Mouse (Mus musculus) layer of hippocampus, postnatal 14 days (tissue): ENCODE data around the gene Anapc1. TPM values are rescaled to one million over a fixed set of nuclear protein-coding genes. Genes with fewer than 3 reads are reported as not detected.

Source experiments
- DNase-seq, 2 experiments: peaks; one replicate each; pipeline ENCODE4 v3.0.0; 2021 to 2022; ENCODE audit warnings: low spot score in 2 of 2, mixed read lengths in 1 of 2
- long read RNA-seq, 2 experiments: library from polyadenylated mRNA; stranded (forward); transcript quantifications; one replicate each; pipeline ENCODE4 v2.0.0; 2021
- total RNA-seq, 2 experiments: library from RNA; stranded (reverse); gene quantifications; 2 replicates each; pipeline ENCODE4 v1.2.3; 2021

The Anapc1 gene
- 10 to 100 TPM; 70.0 to 70.5 TPM for total RNA-seq
- long read RNA-seq, experiment 1, full-length matches to known transcripts: 3 of 12 reads
- long read RNA-seq, experiment 1, partial matches to known transcripts: 3 of 12 reads
- long read RNA-seq, experiment 1, other reads (novel, unspliced or antisense): 6 of 12 reads
- long read RNA-seq, experiment 2, full-length matches to known transcripts: 1 of 8 reads
- long read RNA-seq, experiment 2, partial matches to known transcripts: 4 of 8 reads
- long read RNA-seq, experiment 2, other reads (novel, unspliced or antisense): 3 of 8 reads

GRCm38 (mm10) chr2:128686921-128687557 is at the start of gene Anapc1:
Gene Anapc1, minus strand, starts transcription at chr2:128687391.
- DNase-seq: peak; percentile 86 to 91

GRCm38 (mm10) chr2:128735089-128735488 is 47.9 kb upstream of the Anapc1 start:
- DNase-seq: no peak

GRCm38 (mm10) chr2:128731951-128732350 is 44.8 kb upstream of the Anapc1 start:
- DNase-seq: no peak

GRCm38 (mm10) chr2:128731514-128731913 is 44.3 kb upstream of the Anapc1 start:
- no peak for DNase-seq

- no peak for DNase-seq
These were observed 42.0 kb upstream of the Anapc1 start for GRCm38 (mm10) chr2:128729141-128729540.

GRCm38 (mm10) chr2:128728066-128728465 is 40.9 kb upstream of the Anapc1 start:
- no peak for DNase-seq

GRCm38 (mm10) chr2:128727552-128727951 is 40.4 kb upstream of the Anapc1 start:
- DNase-seq: no peak

GRCm38 (mm10) chr2:128726626-128727025 is 39.4 kb upstream of the Anapc1 start:
- DNase-seq: no peak

- no peak for DNase-seq
These were observed 38.9 kb upstream of the Anapc1 start for GRCm38 (mm10) chr2:128726067-128726466.

GRCm38 (mm10) chr2:128722106-128722710 is 35.0 kb upstream of the Anapc1 start:
- DNase-seq: no peak

GRCm38 (mm10) chr2:128719380-128719779 is 32.2 kb upstream of the Anapc1 start:
- DNase-seq: no peak

- no peak for DNase-seq
These were observed 28.8 kb upstream of the Anapc1 start for GRCm38 (mm10) chr2:128715979-128716378.

- DNase-seq: no peak
These were observed 27.6 kb upstream of the Anapc1 start for GRCm38 (mm10) chr2:128714724-128715241.

GRCm38 (mm10) chr2:128713548-128714003 is 26.4 kb upstream of the Anapc1 start:
- peak; percentile 13 to 27 for DNase-seq

GRCm38 (mm10) chr2:128712940-128713339 is 25.7 kb upstream of the Anapc1 start:
- no peak for DNase-seq

- DNase-seq: no peak
These were observed 23.4 kb upstream of the Anapc1 start for GRCm38 (mm10) chr2:128710609-128711008.

- DNase-seq: peak in 1 of 2 experiments; percentile 56
These were observed 22.1 kb upstream of the Anapc1 start for GRCm38 (mm10) chr2:128709264-128709663.

- no peak for DNase-seq
These were observed 17.3 kb upstream of the Anapc1 start for GRCm38 (mm10) chr2:128704474-128704873.

- DNase-seq: peak; percentile 16 to 17
These were observed 12.2 kb upstream of the Anapc1 start for GRCm38 (mm10) chr2:128699201-128699885.

- peak; percentile 71 to 87 for DNase-seq
These were observed 11.5 kb upstream of the Anapc1 start, which contains the start of gene Mertk for GRCm38 (mm10) chr2:128698693-128699181. Gene Mertk, plus strand, starts transcription at chr2:128698956.

- peak; percentile 75 to 80 for DNase-seq
These were observed 11.0 kb upstream of the Anapc1 start for GRCm38 (mm10) chr2:128698140-128698692.
